Mouse (Mus musculus) kidney, adult 2 months (tissue): Measurements from ENCODE around the gene Adamts17.

Source experiments
- CTCF ChIP-seq: fragments of 200-500 bp; conservative IDR thresholded peaks from 2 replicates; pipeline ENCODE4 v1.5.1; 2011; ENCODE audit warnings: low read depth, mild to moderate bottlenecking, control low read depth, low read length, moderate library complexity, mixed read lengths; ENCODE audit not compliant: insufficient read depth, insufficient read length
- POLR2A ChIP-seq: fragments of 200-500 bp; IDR thresholded peaks from one replicate; pipeline ENCODE4 v1.6.1; 2011; ENCODE audit warnings: low read depth, low read length, control low read depth

DNA sequence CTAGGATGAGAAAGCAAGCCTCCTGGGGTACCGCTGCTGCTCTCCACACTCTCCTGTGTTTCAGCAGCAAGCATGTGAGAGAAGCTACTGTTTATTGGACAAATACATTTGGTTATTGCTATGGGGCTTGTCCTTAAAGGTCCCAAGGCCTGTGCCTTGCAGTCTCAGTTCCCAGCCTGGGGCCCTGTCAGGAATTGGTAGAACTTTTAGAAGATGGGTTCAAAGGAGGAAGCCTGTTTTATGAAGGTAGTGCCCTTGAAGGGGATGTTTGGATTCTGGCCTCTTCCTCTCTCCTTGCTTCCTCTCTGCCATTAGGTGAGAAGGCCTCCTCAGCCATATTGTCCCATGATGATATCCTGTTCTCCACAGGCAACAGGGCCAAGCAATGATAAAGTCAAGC, 91.8 kb downstream of the Adamts17 start:
- TF ChIP-seq POLR2A = no peak
- TF ChIP-seq CTCF = no peak
